Mouse (Mus musculus) cerebellum, adult (tissue): ENCODE data around the gene Reep6.

Experiments used
- ATAC-seq: cut with Nextera tagmentation; 2 replicates; pipeline ENCODE4 v1.9.2; 2017; ENCODE audit warnings: mild to moderate bottlenecking, moderate library complexity, mixed read lengths; ENCODE audit not compliant: insufficient number of reproducible peaks, low FRiP score, low TSS enrichment

The Reep6 gene

DNA sequence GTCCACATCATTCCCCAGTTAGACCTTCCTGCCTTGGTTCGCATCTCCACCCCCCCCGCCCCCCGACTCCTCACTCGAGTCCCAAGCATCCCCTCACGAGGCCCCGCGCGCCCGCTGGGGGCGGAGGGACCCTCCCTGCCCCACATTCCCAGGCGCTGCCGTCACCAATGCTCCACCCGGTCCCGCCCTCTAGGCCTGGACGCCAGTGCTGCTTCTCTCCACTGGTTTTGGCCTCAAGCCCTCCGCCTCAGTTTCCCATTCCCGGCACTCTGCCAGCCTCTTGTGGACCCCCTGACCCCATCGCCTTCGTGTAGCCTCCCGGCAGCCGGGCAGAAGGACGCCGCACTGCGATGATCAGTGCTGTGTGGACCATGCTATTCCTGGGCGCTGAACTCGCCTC is 19.2 kb downstream of the Reep6 start:
- ATAC-seq = no peak

DNA sequence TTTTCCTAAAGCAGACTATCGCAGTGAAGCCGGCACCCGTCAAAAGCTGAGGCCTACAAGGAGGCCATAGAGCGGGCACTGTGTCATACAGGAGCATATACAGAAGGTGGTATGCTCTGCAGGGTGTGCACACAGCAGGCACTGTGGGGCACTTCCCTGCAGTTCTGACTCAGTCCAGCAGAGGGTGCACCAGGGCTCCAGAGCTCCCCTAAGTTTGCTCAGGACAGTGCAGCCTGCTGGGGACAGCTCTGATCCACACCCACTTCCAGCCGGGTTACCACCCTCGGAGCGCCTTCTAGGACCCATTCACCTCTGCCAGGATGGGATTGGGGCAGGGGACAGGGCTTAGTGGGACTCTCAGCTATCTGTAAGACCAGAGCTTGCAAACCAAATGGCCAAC is 20.5 kb downstream of the Reep6 start:
- peak; percentile 38; the same call in 1 of the 2 replicates for ATAC-seq

DNA sequence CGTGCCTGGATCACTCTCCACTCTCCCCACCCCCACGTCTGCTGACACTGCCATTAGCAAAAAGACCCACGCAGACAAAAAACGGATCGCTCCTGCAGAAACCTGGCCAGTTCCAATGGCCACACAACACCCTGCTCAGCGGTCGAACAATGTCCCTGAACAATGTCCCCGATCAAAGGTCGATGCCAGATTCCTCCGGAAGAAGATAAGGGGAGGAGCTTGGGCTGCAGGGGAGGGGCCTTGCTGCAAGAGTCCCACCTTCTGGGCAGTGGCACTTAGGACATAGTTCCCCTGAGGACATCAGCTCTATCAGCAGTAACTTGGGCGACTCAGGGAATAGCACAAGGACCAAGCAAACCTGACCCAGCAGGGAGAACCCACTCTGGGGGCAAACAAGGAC is 22.1 kb downstream of the Reep6 start:
- no peak for ATAC-seq

DNA sequence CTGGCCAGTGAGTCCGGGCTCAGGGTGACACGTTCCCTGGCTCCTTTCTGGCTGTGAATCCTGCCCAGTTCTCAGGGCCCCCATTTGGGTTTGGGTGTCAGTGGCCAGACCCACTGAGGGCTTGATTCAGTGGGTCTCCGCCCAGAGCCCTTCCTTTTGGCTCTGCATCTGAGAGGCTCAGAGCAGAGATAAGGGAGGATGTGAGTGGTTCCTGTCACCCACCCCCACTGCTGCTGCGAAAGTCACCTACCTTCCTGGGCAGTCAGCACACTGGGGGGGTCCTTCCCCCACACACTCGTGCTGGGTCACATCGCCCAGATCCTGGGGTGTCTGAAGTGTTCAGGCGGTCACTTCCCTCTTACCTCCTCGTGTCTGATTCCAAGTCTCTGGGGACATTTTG is 23.0 kb downstream of the Reep6 start:
- ATAC-seq = no peak

DNA sequence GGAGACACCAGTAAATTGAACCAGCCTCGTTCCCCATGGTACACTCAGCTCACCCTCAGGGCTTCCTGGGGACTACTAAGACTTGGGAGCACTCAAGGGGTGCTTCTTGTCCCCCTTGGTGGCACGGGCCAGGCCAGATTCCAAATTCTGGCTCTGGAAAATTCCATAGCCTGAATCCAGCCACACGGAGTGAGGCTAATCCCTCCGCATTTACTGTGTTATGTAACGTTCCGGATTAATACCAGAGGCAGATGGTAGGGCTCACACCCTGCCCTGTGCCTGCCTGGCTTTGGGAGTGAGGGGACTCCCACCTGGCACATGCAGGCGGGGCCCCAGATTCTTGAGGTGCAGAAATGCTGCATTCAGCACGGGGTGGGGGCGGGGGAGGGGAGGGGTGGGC is 25.7 kb downstream of the Reep6 start:
- peak; percentile 57; the same call in 1 of the 2 replicates for ATAC-seq

DNA sequence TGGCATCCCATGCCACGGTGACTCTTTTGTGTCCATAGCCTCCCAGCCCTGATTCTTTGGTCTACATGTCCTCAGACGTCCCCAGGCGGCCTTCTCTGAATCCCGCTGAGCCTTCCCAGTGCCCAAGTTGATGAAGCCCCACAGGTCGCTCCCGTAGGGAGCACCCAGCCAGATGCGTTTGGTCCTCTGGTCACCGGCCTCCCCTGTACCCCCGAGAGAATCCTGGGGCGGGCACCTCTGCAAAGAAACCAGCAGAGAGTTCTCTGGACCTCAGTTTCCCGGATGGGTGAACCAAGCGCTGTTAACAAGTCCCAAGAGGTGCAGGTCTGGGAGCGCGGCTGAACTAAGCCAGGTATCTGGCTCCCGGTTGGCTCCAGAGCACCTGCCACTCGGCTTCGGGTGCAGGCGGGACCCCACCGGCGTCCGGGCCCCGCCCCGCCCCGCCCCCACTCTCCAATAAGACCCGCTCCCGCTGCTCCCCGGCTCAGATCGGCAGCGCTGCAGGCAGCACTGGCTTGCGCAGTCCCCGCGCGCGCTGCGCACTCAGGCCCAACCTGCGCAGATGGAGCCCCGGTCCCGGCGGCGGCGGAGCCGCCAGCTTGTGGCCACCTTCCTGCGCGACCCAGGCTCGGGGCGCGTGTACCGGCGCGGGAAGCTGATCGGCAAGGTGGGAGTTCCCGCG is 26.4 kb downstream of the Reep6 start, which contains the start of gene Plk5:
TSS of gene Plk5 (plus strand) at position 459 of the 682 bp plus-strand sequence.
- peak; percentile 33; the same call in 1 of the 2 replicates for ATAC-seq

DNA sequence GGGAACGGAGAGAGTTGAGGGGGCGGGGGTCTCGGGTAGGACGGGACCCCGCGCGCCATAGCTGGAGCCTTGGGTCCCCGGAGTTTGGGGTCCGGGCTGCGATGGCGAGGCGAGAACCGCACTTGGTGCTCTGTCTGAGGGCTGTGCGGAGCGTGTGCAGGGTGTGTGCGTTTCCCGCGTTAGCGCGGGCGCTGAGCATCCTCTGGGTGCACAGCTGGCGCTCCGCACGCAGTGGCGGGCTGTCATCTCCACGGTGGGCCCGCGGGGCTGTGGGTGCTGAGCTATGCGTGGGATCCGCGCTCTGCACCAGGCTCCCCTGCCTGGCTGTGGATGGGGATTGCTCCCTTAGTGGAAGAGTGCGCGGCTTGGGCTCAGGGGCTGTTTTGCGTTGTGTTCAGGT is 27.0 kb downstream of the Reep6 start:
- ATAC-seq = no peak

DNA sequence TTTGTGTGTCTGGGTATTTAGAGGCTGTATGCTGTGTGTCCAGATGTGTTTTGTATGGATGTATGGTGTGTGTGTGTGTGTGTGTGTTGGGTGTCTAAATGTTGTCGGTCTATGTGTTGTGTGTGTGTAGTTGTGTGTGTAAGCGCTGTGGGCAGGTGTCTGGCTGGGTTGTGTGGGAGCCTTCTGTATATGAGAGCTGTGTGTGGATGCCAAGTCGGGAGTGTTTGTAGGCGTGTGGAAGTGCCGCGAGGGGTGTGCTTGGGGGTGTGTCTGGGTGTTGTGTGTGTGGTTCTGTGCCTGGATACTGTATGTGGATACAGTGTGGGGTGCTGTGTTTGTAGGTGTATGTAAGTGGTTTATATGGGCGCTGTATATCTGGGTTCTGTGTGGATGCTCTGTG is 27.6 kb downstream of the Reep6 start:
- ATAC-seq = no peak

DNA sequence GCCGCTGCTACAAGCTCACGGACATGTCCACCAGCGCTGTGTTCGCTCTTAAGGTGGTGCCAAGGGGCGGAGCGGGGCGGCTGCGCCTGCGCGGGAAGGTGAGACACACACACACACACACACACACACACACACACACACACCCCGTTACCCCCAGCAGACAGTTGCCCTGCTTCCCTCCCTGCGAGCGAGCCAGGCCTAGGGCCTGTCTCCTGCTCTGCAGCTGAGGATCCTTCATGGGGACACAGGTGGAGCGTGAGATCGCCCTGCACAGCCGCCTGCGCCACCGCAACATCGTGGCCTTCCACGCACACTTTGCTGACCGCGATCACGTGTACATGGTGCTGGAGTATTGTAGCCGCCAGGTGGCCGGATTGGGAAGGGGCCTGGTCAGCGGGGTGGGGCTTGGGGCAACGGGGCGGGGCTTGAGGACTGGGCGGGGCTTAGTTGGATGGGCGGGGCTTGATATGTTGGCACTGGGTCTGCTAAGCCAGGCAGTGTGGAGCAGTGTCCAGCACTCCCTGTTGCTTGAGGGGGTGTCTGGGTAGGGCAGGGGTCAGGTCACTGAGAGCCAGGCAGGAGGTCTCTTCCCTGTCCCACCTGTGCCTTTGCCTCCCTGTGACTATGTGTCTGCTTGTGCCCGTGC is 28.4 kb downstream of the Reep6 start:
- ATAC-seq = no peak

DNA sequence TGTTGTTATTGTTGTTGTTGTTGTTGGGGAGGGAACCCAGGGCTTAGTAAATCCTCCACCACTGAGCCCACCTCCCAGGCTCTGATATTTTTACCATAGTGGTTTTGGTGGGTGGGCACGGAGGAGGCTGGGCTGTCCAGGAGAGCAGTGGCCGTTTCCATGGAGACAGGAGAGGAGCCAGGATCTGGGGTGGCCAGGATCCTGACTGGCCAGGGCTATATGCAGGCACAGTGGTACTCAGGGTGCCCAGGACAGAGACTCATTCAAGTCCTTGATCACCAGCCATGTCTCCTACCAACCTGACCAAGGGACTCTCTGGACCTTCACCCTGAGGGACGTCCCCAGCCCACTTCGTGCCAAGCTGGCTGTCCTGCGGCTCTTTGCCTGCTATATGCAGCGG is 34.0 kb downstream of the Reep6 start:
- ATAC-seq = no peak

DNA sequence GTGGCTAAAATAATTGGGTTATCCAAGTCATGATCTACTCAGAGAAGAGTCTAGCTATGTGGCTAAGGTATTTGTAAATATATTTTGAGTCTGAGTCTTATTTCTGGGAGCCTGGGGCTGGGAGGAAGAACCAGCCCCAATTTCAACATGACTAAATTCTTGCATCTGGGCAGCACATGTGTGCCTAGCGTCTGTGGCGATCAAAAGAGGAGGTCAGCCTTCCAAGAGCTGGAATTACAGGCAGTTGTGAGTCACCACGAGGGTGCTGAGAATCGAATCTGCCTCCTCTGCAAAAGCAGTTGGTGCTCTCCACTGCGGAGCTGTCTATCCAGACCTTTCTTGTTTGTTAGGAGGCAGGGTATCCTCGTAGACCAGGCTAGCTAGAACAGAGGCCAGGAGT is 36.0 kb downstream of the Reep6 start:
- ATAC-seq = no peak

DNA sequence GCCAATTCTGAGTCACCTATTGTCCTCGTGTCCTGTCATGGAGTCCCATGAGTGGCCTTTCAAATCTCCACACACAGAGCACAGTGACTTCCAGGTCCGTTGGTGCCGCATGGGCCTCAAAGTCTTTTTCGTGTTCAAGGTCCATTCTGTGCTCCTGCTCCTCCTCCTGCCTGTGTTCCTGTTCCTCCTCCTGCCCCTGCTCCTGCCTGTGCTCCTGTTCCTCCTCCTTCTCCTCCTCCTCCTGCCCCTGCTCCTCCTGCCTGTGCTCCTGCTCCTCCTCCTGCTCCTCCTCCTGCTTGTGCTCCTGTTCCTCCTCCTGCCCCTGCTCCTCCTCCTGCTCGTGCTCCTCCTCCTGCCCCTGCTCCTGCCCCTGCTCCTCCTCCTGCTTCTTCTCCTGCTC is 38.2 kb downstream of the Reep6 start:
- no peak for ATAC-seq

DNA sequence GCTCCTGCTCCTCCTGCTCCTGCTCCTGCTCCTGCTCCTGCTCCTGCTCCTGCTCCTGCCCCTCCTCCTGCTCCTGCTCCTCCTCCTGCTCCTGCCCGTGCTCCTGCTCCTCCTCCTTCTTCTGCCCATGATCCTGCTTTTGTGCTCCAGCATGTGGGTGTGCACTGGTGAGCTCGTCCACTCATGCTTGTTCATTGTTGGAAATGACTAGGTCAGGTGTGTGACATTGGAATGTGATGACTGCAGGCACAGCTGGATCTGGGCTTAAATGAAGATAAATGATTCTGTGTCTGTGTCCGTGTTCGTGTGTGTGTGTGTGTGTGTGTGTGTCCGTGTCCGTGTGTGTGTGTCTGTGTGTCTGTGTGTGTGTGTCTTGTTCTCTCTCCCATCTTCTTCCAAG is 38.6 kb downstream of the Reep6 start:
- ATAC-seq = no peak

DNA sequence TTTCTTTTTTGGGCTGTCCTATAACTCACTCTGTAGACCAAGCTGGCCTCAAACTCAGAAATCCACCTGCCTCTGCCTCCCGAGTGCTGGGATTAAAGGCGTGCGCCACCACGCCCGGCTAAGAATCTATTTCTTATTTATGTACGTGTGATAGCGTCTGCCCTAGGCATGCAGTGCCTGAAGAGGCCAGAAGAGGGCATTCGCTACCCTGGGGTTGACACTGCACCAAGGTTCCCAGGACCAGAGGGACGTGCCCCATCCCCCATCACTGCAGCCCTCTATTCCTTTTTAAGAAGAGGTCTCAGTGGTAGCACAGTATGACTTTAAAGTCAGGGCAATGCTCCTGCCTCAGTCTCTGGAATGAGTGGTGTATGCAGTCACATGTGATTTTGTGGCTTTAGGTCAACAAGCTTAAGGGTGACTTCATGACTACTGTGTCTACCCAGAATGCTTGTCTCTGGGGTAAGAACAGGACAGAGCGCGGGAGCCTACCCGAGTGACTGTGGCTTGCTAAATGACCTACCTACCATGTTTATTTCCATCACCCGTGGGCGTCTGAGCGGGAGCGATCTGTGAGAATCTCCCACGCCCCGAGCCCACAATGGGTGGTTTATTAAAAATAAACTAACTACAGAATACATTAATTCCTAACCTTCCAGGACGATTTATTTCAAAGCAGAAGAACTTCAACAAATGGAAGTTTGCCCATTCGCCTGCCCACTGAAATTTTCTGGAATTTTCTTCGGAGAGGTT is 40.4 kb downstream of the Reep6 start:
- no peak for ATAC-seq

DNA sequence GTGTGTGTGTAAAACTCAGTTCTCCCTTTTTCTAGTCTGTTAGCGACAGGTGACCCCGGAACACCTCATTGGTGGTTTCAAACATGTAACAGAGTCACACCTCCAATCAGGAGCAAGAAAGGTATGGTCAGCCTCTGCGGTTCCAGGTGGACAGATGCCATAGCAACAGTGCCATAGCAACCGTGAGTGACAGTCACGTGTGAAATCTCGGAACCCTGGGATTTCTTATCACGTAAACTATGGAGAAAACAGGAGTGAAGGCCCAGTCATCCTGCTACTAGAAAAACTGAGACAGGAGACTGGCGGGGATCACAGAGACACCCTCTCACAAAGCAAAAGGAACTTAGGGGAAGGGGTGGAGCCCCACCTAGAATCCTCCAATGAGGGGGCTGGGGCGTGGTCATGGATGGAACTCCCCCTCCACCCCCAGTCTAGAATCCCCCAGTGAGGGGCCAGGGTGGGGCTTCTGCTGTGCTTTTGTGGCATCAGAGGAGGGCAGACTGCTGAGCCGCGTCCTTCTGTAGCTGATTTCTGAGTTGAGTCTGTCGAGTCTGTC is 41.7 kb downstream of the Reep6 start:
- ATAC-seq = peak; percentile 79; the same call in 1 of the 2 replicates

DNA sequence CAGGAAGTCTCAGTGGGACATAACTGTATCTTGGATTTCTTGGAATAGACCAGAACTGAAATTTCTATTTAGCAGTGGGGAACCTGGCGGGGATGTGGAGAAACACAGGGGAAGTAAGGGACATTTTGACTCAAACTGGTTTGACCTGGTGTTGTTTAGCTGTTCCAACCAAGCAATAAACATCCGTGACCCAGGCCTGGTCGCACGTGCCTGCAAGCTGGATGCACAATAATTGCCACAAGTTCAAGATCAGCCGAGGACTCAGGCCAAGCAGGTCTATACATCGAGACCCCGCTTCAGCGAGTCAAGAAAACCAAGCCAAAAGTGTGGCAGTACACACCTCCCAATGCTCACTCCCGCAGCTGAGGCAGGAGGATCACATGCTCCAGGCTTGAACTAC is 42.2 kb downstream of the Reep6 start:
- ATAC-seq = no peak

DNA sequence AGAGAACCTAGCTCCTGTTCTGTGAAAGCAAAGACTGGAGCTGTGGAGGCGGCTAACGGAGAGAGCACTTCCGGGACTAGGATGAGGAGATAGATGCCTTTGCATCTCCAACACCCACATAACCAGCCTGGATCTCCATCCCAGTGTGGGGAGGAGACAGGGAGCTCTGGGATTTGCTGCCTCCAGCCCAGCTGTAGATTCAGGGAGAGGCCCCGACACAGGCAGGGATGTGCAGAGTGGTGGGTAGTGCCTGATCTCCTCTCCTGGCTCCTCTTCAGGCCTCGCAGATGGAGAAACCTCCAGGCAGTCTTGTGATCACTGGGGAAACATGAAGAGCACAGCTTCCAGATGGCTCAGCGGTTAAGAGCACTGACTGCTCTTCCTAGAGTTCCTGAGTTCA is 43.0 kb downstream of the Reep6 start:
- ATAC-seq = no peak

DNA sequence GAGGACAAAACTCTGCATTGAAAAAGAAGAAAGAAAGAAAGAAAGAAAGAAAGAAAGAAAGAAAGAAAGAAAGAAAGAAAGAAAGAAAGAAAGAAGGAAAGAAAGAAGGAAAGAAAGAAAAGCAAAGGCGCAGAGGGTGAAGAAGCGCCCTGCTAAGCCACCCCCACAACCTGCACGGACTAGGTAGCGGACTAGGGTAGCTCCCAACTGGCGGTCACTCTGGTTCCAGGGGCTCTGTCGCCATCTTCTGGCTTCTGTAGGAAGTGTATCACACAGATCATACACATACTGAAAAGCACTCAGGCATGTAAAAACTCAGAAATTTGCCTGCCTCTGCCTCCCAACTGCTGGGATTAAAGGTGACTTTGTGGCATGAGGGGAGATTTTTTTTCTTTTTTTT is 44.3 kb downstream of the Reep6 start:
- ATAC-seq = no peak

DNA sequence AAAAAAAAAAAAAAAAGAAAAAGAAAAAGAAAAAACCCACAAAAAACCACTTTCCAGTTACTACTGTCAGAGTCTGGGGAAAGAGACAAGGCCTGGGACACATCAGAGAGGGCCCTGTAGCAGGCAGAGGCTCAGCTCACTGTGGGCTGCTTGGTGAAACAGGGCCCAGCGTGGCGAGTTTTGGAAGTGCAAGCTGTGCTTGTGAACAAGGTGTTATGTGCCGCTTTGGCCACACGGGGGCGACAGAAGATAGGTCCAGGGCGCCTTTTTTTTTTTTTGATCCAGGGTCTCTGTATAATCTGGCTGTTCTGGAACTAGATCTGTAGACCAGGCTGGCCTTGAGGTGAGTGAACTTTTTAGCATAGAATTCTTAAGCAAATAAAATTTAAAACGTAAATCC is 46.4 kb downstream of the Reep6 start:
- ATAC-seq = peak; percentile 68; the same call in 1 of the 2 replicates

DNA sequence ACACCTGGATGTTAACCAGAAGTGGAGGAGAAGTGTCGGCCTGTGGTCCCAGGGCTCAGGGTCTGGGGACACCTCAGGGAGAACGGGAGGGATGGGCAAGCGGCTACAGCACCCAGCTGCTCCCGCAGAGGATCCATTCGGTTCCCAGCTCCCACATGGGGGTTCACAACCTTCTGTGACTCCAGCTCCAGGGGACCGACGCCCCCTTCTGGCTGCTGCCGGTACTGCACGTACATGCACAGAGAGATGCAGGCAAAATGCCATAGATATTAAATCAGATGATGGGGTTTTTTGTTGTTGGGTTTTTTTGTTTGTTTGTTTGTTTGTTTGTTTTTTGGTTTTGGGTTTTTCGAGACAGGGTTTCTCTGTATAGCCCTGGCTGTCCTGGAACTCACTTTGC is 48.0 kb downstream of the Reep6 start:
- ATAC-seq = no peak
